Mouse (Mus musculus) adrenal gland, adult 2 months (tissue): ENCODE data around the gene Slc45a2. TPM values are rescaled to one million over a fixed set of nuclear protein-coding genes. Genes with fewer than 3 reads are reported as not detected.
A peak's percentile ranks its signal among the peaks of the same experiment; 100 is the strongest.
"Not testable (repeated sequence)": the region's sequence is repeated elsewhere in the genome, so short reads cannot be mapped to it uniquely, and the experiment has no call there.

Experiments used
- DNase-seq: peaks from one replicate; pipeline ENCODE4 v3.0.0; 2021
- long read RNA-seq: library from polyadenylated mRNA; stranded (forward); transcript quantifications from one replicate; pipeline ENCODE4 v2.0.0, GENCODE M21; 2021
- polyA plus RNA-seq: library from polyadenylated mRNA; depleted of rRNA; stranded (reverse); fragments of >200 nt; gene quantifications from 2 replicates; pipeline ENCODE4 v1.2.3, GENCODE M21; 2012; rRNA removed
- total RNA-seq, 2 experiments: library from RNA; stranded (reverse); gene quantifications; 2 replicates each; pipeline ENCODE4 v1.2.3; 2021

The Slc45a2 gene
- not detected for total RNA-seq
- 0.04 TPM in 1 of 2 replicates, not detected in the other for polyA plus RNA-seq
- long read RNA-seq: 0 reads

GRCm38 (mm10) chr15:11000421-11000820 is at the start of gene Slc45a2:
Gene Slc45a2 (plus strand): TSS chr15:11000721.
- DNase-seq: no peak

- peak; percentile 3 for DNase-seq
Observed at GRCm38 (mm10) chr15:10951951-10952759, 48.4 kb upstream of the Slc45a2 start, which contains the start of gene C1qtnf3. Gene C1qtnf3 (plus strand): TSS chr15:10952332.

GRCm38 (mm10) chr15:10952760-10953305 is 47.7 kb upstream of the Slc45a2 start:
- DNase-seq: no peak

GRCm38 (mm10) chr15:10953465-10953864 is 47.1 kb upstream of the Slc45a2 start:
- no peak for DNase-seq

GRCm38 (mm10) chr15:10954381-10955016 is 46.0 kb upstream of the Slc45a2 start:
- no peak for DNase-seq

- no peak for DNase-seq
Observed at GRCm38 (mm10) chr15:10955156-10955555, 45.4 kb upstream of the Slc45a2 start.

- no peak for DNase-seq
Observed at GRCm38 (mm10) chr15:10956706-10957105, 43.8 kb upstream of the Slc45a2 start.

- DNase-seq: no peak
Observed at GRCm38 (mm10) chr15:10959277-10960026, 41.1 kb upstream of the Slc45a2 start.

GRCm38 (mm10) chr15:10960267-10960666 is 40.3 kb upstream of the Slc45a2 start:
- no peak for DNase-seq

- DNase-seq: no peak
Observed at GRCm38 (mm10) chr15:10962601-10963000, 37.9 kb upstream of the Slc45a2 start.

- no peak for DNase-seq
Observed at GRCm38 (mm10) chr15:10969439-10969838, 31.1 kb upstream of the Slc45a2 start.

GRCm38 (mm10) chr15:10970777-10971176 is 29.7 kb upstream of the Slc45a2 start:
- no peak for DNase-seq

GRCm38 (mm10) chr15:10977151-10977550 is 23.4 kb upstream of the Slc45a2 start:
- DNase-seq: no peak

GRCm38 (mm10) chr15:10980712-10981111 is 19.8 kb upstream of the Slc45a2 start:
- DNase-seq: no peak

- peak; percentile 94 for DNase-seq
Observed at GRCm38 (mm10) chr15:10981377-10982063, 19.0 kb upstream of the Slc45a2 start, which contains the start of gene Amacr. Gene Amacr (plus strand): TSS chr15:10981756.

- no peak for DNase-seq
Observed at GRCm38 (mm10) chr15:10982064-10982435, 18.5 kb upstream of the Slc45a2 start.

GRCm38 (mm10) chr15:10985756-10986155 is 14.8 kb upstream of the Slc45a2 start:
- no peak for DNase-seq

GRCm38 (mm10) chr15:10986477-10986876 is 14.0 kb upstream of the Slc45a2 start:
- DNase-seq: not testable (repeated sequence)

GRCm38 (mm10) chr15:10990411-10990810 is 10.1 kb upstream of the Slc45a2 start:
- no peak for DNase-seq

- DNase-seq: no peak
Observed at GRCm38 (mm10) chr15:10991566-10991965, 9.0 kb upstream of the Slc45a2 start.

- no peak for DNase-seq
Observed at GRCm38 (mm10) chr15:10999832-11000231, 689 bp upstream of the Slc45a2 start.

GRCm38 (mm10) chr15:11003791-11004190 is 3.3 kb downstream of the Slc45a2 start:
- no peak for DNase-seq
